Mouse (Mus musculus) testis, postnatal 10 days (tissue): ENCODE measurements around the gene Cdh26.

Experiments
- DNase-seq: peaks from one replicate; pipeline ENCODE4 v3.0.0; 2021; ENCODE audit warnings: low spot score

Cdh26 gene

GRCm38 (mm10) chr2:178430231-178430630, at the start of gene Cdh26:
TSS of gene Cdh26 (plus strand) at chr2:178430531.
- no peak for DNase-seq

- DNase-seq, result peak; percentile 77
These were observed 23.1 kb upstream of the Cdh26 start, which contains the start of gene Sycp2 for GRCm38 (mm10) chr2:178407053-178407815. TSS of gene Sycp2 (minus strand) at chr2:178407685.

DNA sequence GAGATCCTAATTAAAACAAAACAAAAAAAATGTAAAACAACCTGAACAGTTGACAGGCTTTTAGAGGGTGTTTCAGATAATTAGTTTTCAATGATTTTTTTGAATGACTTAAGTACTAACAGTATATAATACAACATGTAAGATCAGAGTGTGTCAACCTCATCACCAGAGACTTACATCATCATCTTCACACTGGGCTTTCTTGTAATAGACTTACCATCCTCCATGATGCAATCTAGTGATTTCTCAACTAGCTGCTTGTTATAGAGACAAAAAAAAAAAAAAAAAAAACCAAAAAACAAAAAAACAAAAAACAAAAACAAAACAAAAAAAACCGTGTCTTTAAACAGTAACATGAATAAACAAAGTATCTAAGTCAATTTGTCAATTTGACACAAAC, 21.3 kb upstream of the Cdh26 start:
- DNase-seq, result no peak

DNA sequence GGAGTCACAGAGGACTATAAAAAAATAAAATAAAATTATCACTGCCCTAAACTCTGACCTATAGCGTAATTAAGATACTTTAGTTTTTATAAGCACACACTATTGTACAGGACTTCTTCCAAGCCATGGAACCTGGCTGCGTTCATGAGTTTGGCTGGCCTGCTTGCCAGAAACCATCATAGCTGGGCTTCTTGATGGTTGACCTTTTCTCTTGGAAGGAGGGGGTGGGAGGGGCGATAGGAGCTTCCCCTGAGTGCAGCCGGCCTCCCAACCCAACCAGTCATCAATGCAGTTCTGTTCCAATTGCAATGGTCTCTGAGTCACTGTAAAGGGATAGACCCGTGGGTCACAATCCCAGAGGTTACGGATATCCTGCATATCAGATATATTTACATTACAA, 20.0 kb upstream of the Cdh26 start:
- DNase-seq, result no peak

GRCm38 (mm10) chr2:178412598-178412997, 17.7 kb upstream of the Cdh26 start:
- DNase-seq, result no peak

DNA sequence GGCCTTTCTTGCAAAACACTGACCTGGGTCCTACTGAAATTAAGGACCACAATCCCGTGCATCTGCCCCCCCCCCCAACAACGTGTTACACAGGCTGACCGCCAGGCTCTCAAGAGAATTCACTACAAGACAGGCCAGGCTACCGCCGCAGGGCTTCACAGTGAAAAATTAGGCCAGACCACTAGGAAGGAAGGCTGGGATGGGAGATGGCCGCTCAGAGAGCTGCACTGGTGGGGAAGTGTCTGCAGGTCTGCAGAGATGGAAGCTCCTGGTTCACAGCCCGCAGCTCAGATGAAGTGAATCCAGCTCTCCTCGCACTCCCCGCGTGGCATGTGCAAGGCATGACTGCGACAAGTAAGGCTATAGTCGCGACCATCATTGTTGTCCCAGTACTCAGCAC, 17.2 kb upstream of the Cdh26 start:
- no peak for DNase-seq

GRCm38 (mm10) chr2:178413481-178414260, 16.7 kb upstream of the Cdh26 start:
- no peak for DNase-seq

GRCm38 (mm10) chr2:178414261-178415149, 15.8 kb upstream of the Cdh26 start, which contains the start of the genes Ppp1r3d and Fam217b:
TSS of gene Ppp1r3d (minus strand) at chr2:178414472.
TSS of gene Fam217b (plus strand) at chr2:178414524.
- DNase-seq, result peak; percentile 57

GRCm38 (mm10) chr2:178415150-178415448, 15.2 kb upstream of the Cdh26 start:
- DNase-seq, result peak; percentile 37

DNA sequence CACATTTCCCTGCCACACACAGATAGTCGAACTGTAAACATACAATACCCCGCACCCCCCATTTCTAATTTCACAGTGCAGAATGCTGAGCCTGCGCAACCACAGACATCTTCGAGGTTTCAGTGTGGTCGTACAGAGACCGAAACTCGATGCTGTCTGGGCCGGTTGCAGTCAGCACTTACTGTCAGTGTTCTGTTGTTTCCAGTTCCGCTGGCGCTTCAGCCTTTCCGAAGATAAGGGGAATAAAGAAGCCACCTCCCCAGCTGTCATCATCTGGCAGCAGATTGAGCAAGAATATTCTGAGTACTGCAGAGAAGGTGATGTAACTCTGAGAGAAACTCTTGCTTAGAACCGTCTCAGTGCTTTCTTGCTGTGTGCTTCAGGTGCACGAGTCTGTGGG, 13.9 kb upstream of the Cdh26 start:
- DNase-seq, result peak; percentile 36

GRCm38 (mm10) chr2:178416970-178417369, 13.4 kb upstream of the Cdh26 start:
- DNase-seq, result peak; percentile 32

- DNase-seq, result peak; percentile 36
These were observed 9.8 kb upstream of the Cdh26 start for GRCm38 (mm10) chr2:178420576-178420975.

- peak; percentile 20 for DNase-seq
These were observed 8.7 kb upstream of the Cdh26 start for GRCm38 (mm10) chr2:178421603-178422002.

DNA sequence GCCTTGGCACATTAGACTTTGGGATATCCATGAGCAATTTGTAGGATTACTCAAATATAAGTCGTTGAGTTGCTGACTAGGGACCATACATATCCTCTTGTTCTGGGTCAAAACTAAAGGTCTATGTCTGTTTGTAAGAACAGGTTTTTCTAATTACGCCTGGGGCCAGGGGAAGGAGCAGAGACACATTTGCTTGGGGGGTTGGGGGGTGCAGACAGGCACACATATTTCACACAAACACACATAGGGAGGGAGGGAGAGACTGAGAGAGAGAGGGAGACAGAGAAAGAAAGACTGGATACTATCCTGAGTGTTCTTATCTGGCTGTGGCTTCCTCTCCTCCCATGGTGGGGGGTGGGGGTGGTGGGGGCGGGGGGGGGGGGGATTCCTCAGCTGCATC, 8.1 kb upstream of the Cdh26 start:
- peak; percentile 12 for DNase-seq

DNA sequence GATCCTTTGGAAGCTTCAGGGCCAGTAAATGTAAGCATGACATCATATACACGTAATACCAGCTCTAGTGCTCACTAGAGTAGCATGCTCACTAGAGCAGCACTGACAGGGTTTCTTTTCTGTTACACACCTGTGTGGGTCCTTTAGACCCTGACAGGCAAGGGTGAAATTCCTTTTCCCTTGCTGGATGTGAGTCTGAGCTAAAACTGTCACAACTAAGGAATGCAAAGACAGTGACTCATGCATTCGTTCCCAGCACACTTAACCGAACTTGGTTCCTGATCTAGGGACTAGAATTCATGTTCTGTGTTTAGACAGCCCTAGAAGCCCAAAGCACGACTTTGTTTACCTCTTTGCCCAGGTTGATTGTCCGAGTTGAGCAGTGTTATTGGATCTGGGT, 7.1 kb upstream of the Cdh26 start:
- DNase-seq, result peak; percentile 4

GRCm38 (mm10) chr2:178426229-178426628, 4.1 kb upstream of the Cdh26 start:
- peak; percentile 40 for DNase-seq

GRCm38 (mm10) chr2:178427181-178427580, 3.1 kb upstream of the Cdh26 start:
- DNase-seq, result peak; percentile 6

- no peak for DNase-seq
These were observed 2.1 kb upstream of the Cdh26 start for GRCm38 (mm10) chr2:178428183-178428582.

DNA sequence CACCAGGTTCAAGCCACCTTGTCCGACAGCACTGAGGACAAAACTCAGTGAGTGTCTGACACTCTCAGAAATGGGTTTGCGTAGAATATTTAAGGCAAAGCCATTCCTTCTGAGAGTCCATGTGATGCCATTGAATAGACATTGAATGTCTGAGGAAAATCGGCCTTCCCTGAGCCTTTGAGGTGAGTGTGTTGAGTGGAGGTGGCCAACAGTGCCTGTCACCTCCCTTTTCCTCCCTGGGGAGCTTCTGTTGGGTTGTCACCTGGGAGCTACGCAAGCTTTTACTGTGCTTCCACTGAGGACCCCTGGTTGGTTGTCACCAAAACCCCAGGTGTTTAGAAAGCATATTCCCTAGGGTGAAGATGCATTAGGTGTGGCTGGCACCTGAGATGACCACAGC, 1.7 kb upstream of the Cdh26 start:
- DNase-seq, result no peak

- no peak for DNase-seq
These were observed 905 bp upstream of the Cdh26 start for GRCm38 (mm10) chr2:178429426-178429825.

GRCm38 (mm10) chr2:178433495-178433894, 3.2 kb downstream of the Cdh26 start:
- no peak for DNase-seq

GRCm38 (mm10) chr2:178433903-178434302, 3.6 kb downstream of the Cdh26 start:
- DNase-seq, result no peak
